Mouse (Mus musculus): ENCODE data around the gene Tbx20.

- TF ChIP-seq EP300 (IDR thresholded peaks at IDR 0.05; ENCODE audit: low read depth) (no peak), CTCF (IDR thresholded peaks at IDR 0.05; ENCODE audit: low read depth) (no peak)
These were observed 3.9 kb upstream of the Tbx20 start for GRCm38 (mm10) chr9:24777961-24778360.

All from liver, postnatal 0 days (tissue).